In the genomic region with DNA sequence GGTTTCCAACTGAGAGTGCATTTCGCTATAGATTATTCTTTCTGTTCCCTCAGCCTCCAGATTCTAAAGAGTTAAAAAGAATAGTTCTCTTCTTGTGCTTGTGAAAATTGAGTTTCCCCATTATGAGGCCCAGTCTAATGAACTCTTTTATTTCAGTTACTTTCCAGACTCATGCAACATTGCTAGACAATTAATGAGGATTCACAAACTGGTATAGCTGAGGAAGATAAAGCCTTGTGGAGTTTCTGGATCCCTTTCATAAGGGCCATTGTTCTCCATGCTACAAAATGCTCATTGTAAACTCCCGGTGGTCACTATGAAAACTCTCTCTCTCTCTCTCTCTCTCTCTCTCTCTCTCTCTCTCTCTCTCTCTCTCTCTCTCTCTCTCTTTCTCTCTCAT, we compare ENCODE assay signal across 24 mouse cellular contexts. TPM values are rescaled to one million over a fixed set of nuclear protein-coding genes. Genes with fewer than 3 reads are reported as not detected.
DNase-seq lines count a peak whose midpoint lies in the region; ATAC-seq lines count a peak whose summit lies in the region.
"Had no signal": no experiment of that assay in that cellular context is flagged by ENCODE, and none has a peak within 500 bp of the region (broad histone marks: within the 10 kb centered on the region; RNA-seq: fewer than 3 reads in every experiment).

No protein-coding gene starts in this region.

- H3K9ac ChIP-seq in midbrain, embryonic 14.5 days (replicated peaks; ENCODE audit: low read length) = no peak overlapping the region
- H3K9ac ChIP-seq: embryonic facial prominence, embryonic 13.5 days; embryonic facial prominence, embryonic 15.5 days; forebrain, embryonic 12.5 days had no signal

- peaks cover 58% of the 10 kb centered on the region for H3K4me1 ChIP-seq in midbrain, embryonic 10.5 days
- peaks cover 7% of the 10 kb centered on the region for H3K4me1 ChIP-seq in midbrain, embryonic 14.5 days (ENCODE audit: control insufficient read depth, insufficient read depth, low read length)
- H3K4me1 ChIP-seq: embryonic facial prominence, embryonic 13.5 days; embryonic facial prominence, embryonic 15.5 days had no signal

- peaks cover 3% of the 10 kb centered on the region; the same call in 1 of the 2 replicates for H3K9me3 ChIP-seq in midbrain, embryonic 10.5 days (replicated peaks)
- H3K9me3 ChIP-seq in midbrain, embryonic 14.5 days (ENCODE audit: control insufficient read depth, low read length) = no peaks in the 10 kb centered on the region
- H3K9me3 ChIP-seq: embryonic facial prominence, embryonic 13.5 days; embryonic facial prominence, embryonic 15.5 days; forebrain, embryonic 12.5 days had no signal

- no peak overlapping the region for H3K4me3 ChIP-seq in midbrain, embryonic 10.5 days
- no peak overlapping the region for H3K4me3 ChIP-seq in midbrain, embryonic 14.5 days (replicated peaks; ENCODE audit: low read depth, low read length)
- H3K4me3 ChIP-seq: embryonic facial prominence, embryonic 13.5 days; embryonic facial prominence, embryonic 15.5 days; erythroblast, embryonic 14.5 days; forebrain, embryonic 10.5 days; forebrain, embryonic 12.5 days had no signal

- ATAC-seq in midbrain, embryonic 14.5 days (ENCODE audit: low FRiP score, low TSS enrichment) = no peak
- ATAC-seq: forebrain, embryonic 14.5 days; forebrain, embryonic 16.5 days had no signal

- H3K27ac ChIP-seq in midbrain, embryonic 10.5 days (replicated peaks) = peak overlapping the region; percentile 81
- H3K27ac ChIP-seq in midbrain, embryonic 14.5 days (replicated peaks; ENCODE audit: low read depth, low read length) = no peak overlapping the region
- H3K27ac ChIP-seq: embryonic facial prominence, embryonic 13.5 days; embryonic facial prominence, embryonic 15.5 days; forebrain, embryonic 10.5 days had no signal

- peaks cover 18% of the 10 kb centered on the region for H3K27me3 ChIP-seq in midbrain, embryonic 10.5 days (ENCODE audit: low read depth, poor library complexity, severe bottlenecking)
- H3K27me3 ChIP-seq in midbrain, embryonic 14.5 days (ENCODE audit: control insufficient read depth, insufficient read depth, low read length) = no peaks in the 10 kb centered on the region
- H3K27me3 ChIP-seq: embryonic facial prominence, embryonic 15.5 days; forebrain, embryonic 12.5 days had no signal

- 58% methylated on average over 2 of the region's 2 CpGs for WGBS in midbrain, embryonic 10.5 days
- WGBS in midbrain, embryonic 14.5 days = 45% methylated on average over 2 of the region's 2 CpGs

- H3K36me3 ChIP-seq in midbrain, embryonic 10.5 days = no peaks in the 10 kb centered on the region
- H3K36me3 ChIP-seq in midbrain, embryonic 14.5 days (ENCODE audit: control insufficient read depth, insufficient read depth, low read length) = no peaks in the 10 kb centered on the region
- H3K36me3 ChIP-seq: embryonic facial prominence, embryonic 13.5 days; embryonic facial prominence, embryonic 15.5 days; forebrain, embryonic 10.5 days; forebrain, embryonic 12.5 days had no signal

- no peak overlapping the region for H3K4me2 ChIP-seq in midbrain, embryonic 14.5 days (ENCODE audit: low read length)
- H3K4me2 ChIP-seq: embryonic facial prominence, embryonic 13.5 days; embryonic facial prominence, embryonic 15.5 days; forebrain, embryonic 12.5 days had no signal

- no peak for DNase-seq in midbrain, embryonic 10.5 days (ENCODE audit: low spot score)
- no peak for DNase-seq in midbrain, embryonic 14.5 days
- DNase-seq in retina, embryonic 14.5 days (ENCODE audit: low spot score) = peak; percentile 53
- DNase-seq in retina, postnatal 1 day = peak; percentile 89
- no peak for DNase-seq in spleen, adult 12 weeks (ENCODE audit: low spot score)
- DNase-seq: adrenal gland, adult 2 months; adrenal gland, postnatal 10 days; adrenal gland, postnatal 25 days; cerebellum, adult 11 months; cerebellum, adult 18-20 months; cerebellum, adult 8-10 months; cerebellum, adult 9-11 months; cerebellum, postnatal 14 days; cerebellum, postnatal 36 days had no signal

RNA-seq across cellular contexts. Expression of gene Ascl1, which starts 18.5 kb away (rescaled TPM):
- polyA plus RNA-seq in midbrain, embryonic 10.5 days (2016; fragmentation: Nextera tagmentation; extraction: Ambion mirVana) = 29.4 and 48.2 TPM in 2 replicates
- polyA plus RNA-seq in midbrain, embryonic 14.5 days (2014; fragmentation: Nextera tagmentation; extraction: Ambion mirVana) = 19.2 and 30.5 TPM in 2 replicates
- polyA plus RNA-seq: C2C12; erythroblast, embryonic 14.5 days had no signal

RNA-seq across cellular contexts. Expression of gene Pah, which starts 46.6 kb away (rescaled TPM):
- polyA plus RNA-seq in midbrain, embryonic 10.5 days (2016; fragmentation: Nextera tagmentation; extraction: Ambion mirVana) = 0.23 and 0.27 TPM in 2 replicates
- not detected in 2 replicates for polyA plus RNA-seq in midbrain, embryonic 14.5 days (2014; fragmentation: Nextera tagmentation; extraction: Ambion mirVana)
- polyA plus RNA-seq: brain, embryonic 14.5 days; C2C12; embryonic facial prominence, embryonic 11.5 days; embryonic facial prominence, embryonic 13.5 days; embryonic facial prominence, embryonic 15.5 days; erythroblast, embryonic 14.5 days; forebrain, embryonic 10.5 days; forebrain, embryonic 12.5 days; forebrain, embryonic 14.5 days; forebrain, embryonic 16.5 days had no signal

Comparison
In these comparisons a context has a peak if more than half of its experiments do, and no peak if none do; other contexts are left out.
1. DNase-seq: peak in retina, embryonic 14.5 days (single experiment) and retina, postnatal 1 day (single experiment); none in midbrain, embryonic 10.5 days (single experiment), midbrain, embryonic 14.5 days (single experiment) and spleen, adult 12 weeks (single experiment).